ENCODE assay signal across 21 mouse cellular contexts in the genomic region with DNA sequence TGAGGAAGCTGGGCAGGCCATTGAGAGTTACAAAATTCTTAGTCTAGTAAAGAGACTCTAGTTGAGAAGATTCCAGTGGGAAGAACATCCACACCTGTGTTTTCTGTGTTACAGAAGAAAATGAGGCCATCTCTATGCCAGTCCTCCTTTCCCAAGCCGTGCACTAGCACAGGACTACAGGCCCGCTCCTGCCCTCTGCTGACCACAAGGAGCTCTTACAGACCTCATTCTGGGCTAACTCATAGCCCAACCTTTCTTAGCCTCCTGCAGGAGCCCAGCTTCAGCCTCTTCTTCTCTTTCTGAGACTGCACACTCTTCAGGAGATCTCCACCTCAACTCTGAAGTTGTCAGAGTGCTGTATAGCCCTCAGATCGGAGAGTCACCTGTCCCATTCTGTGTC. TPM values are rescaled to one million over a fixed set of nuclear protein-coding genes. Genes with fewer than 3 reads are reported as not detected.
A peak's percentile ranks its signal among the peaks of the same experiment; 100 is the strongest.
DNase-seq lines count a peak whose midpoint lies in the region; ATAC-seq and TF ChIP-seq lines count a peak whose summit lies in the region.
"Not testable (repeated sequence)": the region's sequence is repeated elsewhere in the genome, so short reads cannot be mapped to it uniquely, and the experiment has no call there.
"Had no signal": no experiment of that assay in that cellular context is flagged by ENCODE, and none has a peak within 500 bp of the region (broad histone marks: within the 10 kb centered on the region; RNA-seq: fewer than 3 reads in every experiment).

No protein-coding gene starts in this region.

- not testable (repeated sequence) for H3K4me2 ChIP-seq in forebrain, postnatal 0 days (ENCODE audit: low read depth); hindbrain, postnatal 0 days (ENCODE audit: low read depth, low read length); limb, embryonic 11.5 days (ENCODE audit: low read depth, severe bottlenecking)

- WGBS in forebrain, postnatal 0 days, result 36% methylated on average over 3 of the region's 3 CpGs
- WGBS in hindbrain, postnatal 0 days, result 39% methylated on average over 3 of the region's 3 CpGs
- 48% methylated on average over 3 of the region's 3 CpGs for WGBS in limb, embryonic 11.5 days

- H3K9me3 ChIP-seq in forebrain, postnatal 0 days (ENCODE audit: low read length); hindbrain, postnatal 0 days (ENCODE audit: low read length); limb, embryonic 11.5 days (ENCODE audit: control insufficient read depth, low read length): not testable (repeated sequence)

- TF ChIP-seq CTCF in forebrain, postnatal 0 days (IDR thresholded peaks at IDR 0.05; ENCODE audit: low read depth), result peak; percentile 40; the same call in 1 of the 2 replicates
- peak; percentile 63 for TF ChIP-seq CTCF in hindbrain, postnatal 0 days (IDR thresholded peaks at IDR 0.05; ENCODE audit: low read depth)

- 0 out of 2 replicates have a peak, but pooled peaks have one; percentile 32 for ATAC-seq in forebrain, postnatal 0 days
- peak; percentile 64; the same call in 1 of the 2 replicates for ATAC-seq in hindbrain, postnatal 0 days
- ATAC-seq in limb, embryonic 11.5 days (ENCODE audit: insufficient number of reproducible peaks, low FRiP score, low TSS enrichment, low read depth), result not testable (repeated sequence)
- 0 out of 2 replicates have a peak, but pooled peaks have one; percentile 61 for ATAC-seq in megakaryocyte-erythroid progenitor cell, adult 5-6 weeks (replicated peaks; ENCODE audit: low FRiP score, low TSS enrichment, poor library complexity, severe bottlenecking)

- not testable (repeated sequence) for H3K4me3 ChIP-seq in forebrain, postnatal 0 days (ENCODE audit: low read depth, low read length); hindbrain, postnatal 0 days (ENCODE audit: low read length); limb, embryonic 11.5 days (ENCODE audit: low read depth, low read length)

- H3K9ac ChIP-seq in forebrain, postnatal 0 days; hindbrain, postnatal 0 days (replicated peaks; ENCODE audit: low read length); limb, embryonic 11.5 days (ENCODE audit: low read length): not testable (repeated sequence)

- H3K36me3 ChIP-seq in forebrain, postnatal 0 days (ENCODE audit: insufficient read depth); hindbrain, postnatal 0 days (ENCODE audit: insufficient read depth, low read length); limb, embryonic 11.5 days (ENCODE audit: control insufficient read depth, insufficient read depth, low read length): not testable (repeated sequence)

- DNase-seq in adrenal gland, postnatal 36 days, result peak; percentile 12 to 39
- peak; percentile 47 for DNase-seq in embryo, embryonic 10.5 days (ENCODE audit: low spot score)
- peak; percentile 3 for DNase-seq in forebrain, postnatal 0 days
- peak; percentile 40 for DNase-seq in hindbrain, postnatal 0 days (ENCODE audit: low spot score)
- peak; percentile 32 for DNase-seq in limb, embryonic 11.5 days (ENCODE audit: low spot score)
- peak; percentile 6 for DNase-seq in right cerebral cortex, postnatal 14 days

- H3K4me1 ChIP-seq in forebrain, postnatal 0 days (ENCODE audit: insufficient read depth); hindbrain, postnatal 0 days (ENCODE audit: insufficient read depth, low read length); limb, embryonic 11.5 days (ENCODE audit: control insufficient read depth, insufficient read depth, low read length): not testable (repeated sequence)

- not testable (repeated sequence) for H3K27me3 ChIP-seq in forebrain, postnatal 0 days (ENCODE audit: insufficient read depth, low read length); hindbrain, postnatal 0 days (ENCODE audit: insufficient read depth, low read length); limb, embryonic 11.5 days (ENCODE audit: control insufficient read depth, insufficient read depth, low read length)

- H3K27ac ChIP-seq in forebrain, postnatal 0 days (ENCODE audit: low read depth, low read length); hindbrain, postnatal 0 days; limb, embryonic 11.5 days (replicated peaks; ENCODE audit: low read depth, low read length): not testable (repeated sequence)

RNA-seq across cellular contexts. Expression of gene Ear6, which starts 2.5 kb away (rescaled TPM):
- not detected for total RNA-seq in adrenal gland, postnatal 36 days (2021)
- not detected in 2 replicates for total RNA-seq in forebrain, postnatal 0 days (2014; rRNA removed)
- polyA plus RNA-seq in forebrain, postnatal 0 days (2015; fragmentation: Nextera tagmentation; extraction: Ambion mirVana), result not detected in 2 replicates
- not detected in 2 replicates for total RNA-seq in hindbrain, postnatal 0 days (2014; rRNA removed)
- not detected in 2 replicates for polyA plus RNA-seq in hindbrain, postnatal 0 days (2015; fragmentation: Nextera tagmentation; extraction: Ambion mirVana)
- not detected in 2 replicates for polyA plus RNA-seq in limb, embryonic 11.5 days (2014; fragmentation: Nextera tagmentation; extraction: Ambion mirVana)
- total RNA-seq in megakaryocyte-erythroid progenitor cell, adult 5-6 weeks (2014; fragmentation: Nextera tagmentation), result not detected in 2 replicates
- total RNA-seq in megakaryocyte-erythroid progenitor cell, adult 5-6 weeks (2017), result not detected in 2 replicates
- total RNA-seq: adrenal gland, adult 18-20 months; gastrocnemius, adult 2 months; heart, adult 18-20 months; left cerebral cortex, adult 8-10 months had no signal
- polyA plus RNA-seq: CD4-positive, CD25-positive, alpha-beta regulatory T cell, adult 4 months; cerebellum, adult 2 months; heart, embryonic 15.5 days; hindbrain, embryonic 13.5 days; kidney, embryonic 16.5 days; limb, embryonic 12.5 days; midbrain, embryonic 12.5 days had no signal

RNA-seq across cellular contexts. Expression of gene Mettl17, which starts 33.6 kb away (rescaled TPM):
- total RNA-seq in adrenal gland, postnatal 36 days (2021), result 10 to 100 TPM; 22.1 to 39.7 TPM
- 47.4 and 49.5 TPM in 2 replicates for total RNA-seq in forebrain, postnatal 0 days (2014; rRNA removed)
- 47.5 and 54.5 TPM in 2 replicates for polyA plus RNA-seq in forebrain, postnatal 0 days (2015; fragmentation: Nextera tagmentation; extraction: Ambion mirVana)
- 33.1 and 41.9 TPM in 2 replicates for total RNA-seq in hindbrain, postnatal 0 days (2014; rRNA removed)
- 61.8 and 72.5 TPM in 2 replicates for polyA plus RNA-seq in hindbrain, postnatal 0 days (2015; fragmentation: Nextera tagmentation; extraction: Ambion mirVana)
- polyA plus RNA-seq in limb, embryonic 11.5 days (2014; fragmentation: Nextera tagmentation; extraction: Ambion mirVana), result 41.9 and 46.2 TPM in 2 replicates
- 23.4 and 33.9 TPM in 2 replicates for total RNA-seq in megakaryocyte-erythroid progenitor cell, adult 5-6 weeks (2014; fragmentation: Nextera tagmentation)
- total RNA-seq in megakaryocyte-erythroid progenitor cell, adult 5-6 weeks (2017), result 9.5 and 13.7 TPM in 2 replicates

RNA-seq across cellular contexts. Expression of gene Slc39a2, which starts 41.7 kb away (rescaled TPM):
- under 1 TPM; 0.33 to 0.99 TPM for total RNA-seq in adrenal gland, postnatal 36 days (2021)
- total RNA-seq in forebrain, postnatal 0 days (2014; rRNA removed), result 2.5 and 3.1 TPM in 2 replicates
- 0.29 and 0.39 TPM in 2 replicates for polyA plus RNA-seq in forebrain, postnatal 0 days (2015; fragmentation: Nextera tagmentation; extraction: Ambion mirVana)
- total RNA-seq in hindbrain, postnatal 0 days (2014; rRNA removed), result 0.89 and 2.4 TPM in 2 replicates
- 0.61 and 0.64 TPM in 2 replicates for polyA plus RNA-seq in hindbrain, postnatal 0 days (2015; fragmentation: Nextera tagmentation; extraction: Ambion mirVana)
- 0.13 and 0.15 TPM in 2 replicates for polyA plus RNA-seq in limb, embryonic 11.5 days (2014; fragmentation: Nextera tagmentation; extraction: Ambion mirVana)
- total RNA-seq in megakaryocyte-erythroid progenitor cell, adult 5-6 weeks (2014; fragmentation: Nextera tagmentation), result 0.69 and 1.4 TPM in 2 replicates
- not detected in 2 replicates for total RNA-seq in megakaryocyte-erythroid progenitor cell, adult 5-6 weeks (2017)

RNA-seq across cellular contexts. Expression of gene AY358078, which starts 51.2 kb away (rescaled TPM):
- total RNA-seq in adrenal gland, postnatal 36 days (2021), result not detected
- not detected in 2 replicates for total RNA-seq in forebrain, postnatal 0 days (2014; rRNA removed)
- polyA plus RNA-seq in forebrain, postnatal 0 days (2015; fragmentation: Nextera tagmentation; extraction: Ambion mirVana), result not detected in 2 replicates
- not detected in 2 replicates for total RNA-seq in hindbrain, postnatal 0 days (2014; rRNA removed)
- polyA plus RNA-seq in hindbrain, postnatal 0 days (2015; fragmentation: Nextera tagmentation; extraction: Ambion mirVana), result not detected in 2 replicates
- polyA plus RNA-seq in limb, embryonic 11.5 days (2014; fragmentation: Nextera tagmentation; extraction: Ambion mirVana), result not detected in 2 replicates
- not detected in 2 replicates for total RNA-seq in megakaryocyte-erythroid progenitor cell, adult 5-6 weeks (2014; fragmentation: Nextera tagmentation)
- total RNA-seq in megakaryocyte-erythroid progenitor cell, adult 5-6 weeks (2017), result not detected in 2 replicates
- total RNA-seq: adrenal gland, adult 18-20 months; gastrocnemius, adult 2 months; heart, adult 18-20 months; left cerebral cortex, adult 8-10 months had no signal
- polyA plus RNA-seq: CD4-positive, CD25-positive, alpha-beta regulatory T cell, adult 4 months; cerebellum, adult 2 months; heart, embryonic 15.5 days; hindbrain, embryonic 13.5 days; intestine, embryonic 16.5 days; kidney, embryonic 16.5 days; limb, embryonic 12.5 days; liver, embryonic 15.5 days; midbrain, embryonic 12.5 days; thymus, adult 2 months had no signal
